Mouse (Mus musculus) CH12.LX (cell line): Measurements from ENCODE around the gene Rnf8. TPM values are rescaled to one million over a fixed set of nuclear protein-coding genes. Genes with fewer than 3 reads are reported as not detected.

ENCODE experiments used
- DNase-seq: peaks from one replicate; pipeline ENCODE4 v3.0.0-alpha.2; 2013; ENCODE audit errors: extremely low read depth
- H3K27ac ChIP-seq: 2 replicates; pipeline ENCODE4 v1.5.1; 2012; ENCODE audit warnings: low read depth, mild to moderate bottlenecking, control low read depth, moderate library complexity; ENCODE audit not compliant: insufficient read depth
- H3K27me3 ChIP-seq: replicated peaks from 2 replicates; pipeline ENCODE3; 2012; ENCODE audit warnings: inconsistent platforms
- H3K36me3 ChIP-seq, 2 experiments: replicated peaks in 1 of 2; 2 replicates each; pipeline versions ENCODE3 to v1.6.1; 2012; ENCODE audit warnings: inconsistent platforms in 1 of 2, low read length in 1 of 2, mild to moderate bottlenecking in 1 of 2, mixed read lengths in 1 of 2, moderate library complexity in 1 of 2; ENCODE audit not compliant: control insufficient read depth in 1 of 2, insufficient read depth in 1 of 2
- H3K4me1 ChIP-seq, 2 experiments: 2 replicates each; pipeline ENCODE4 v1.6.1; 2012; ENCODE audit warnings: inconsistent platforms in 1 of 2, moderate library complexity in 1 of 2; ENCODE audit not compliant: insufficient read depth in 2 of 2, control insufficient read depth in 1 of 2
- H3K4me2 ChIP-seq: 2 replicates; pipeline ENCODE4 v1.6.1; 2012; ENCODE audit warnings: low read depth, mild to moderate bottlenecking, control low read depth; ENCODE audit not compliant: poor library complexity, insufficient read depth, severe bottlenecking
- H3K4me3 ChIP-seq, 3 experiments: fragments of 150-350 bp in 1 of 3; sonication (generic) in 1 of 3; replicated peaks in 1 of 3; 2 replicates each; pipeline versions ENCODE3 to v1.5.1; 2011 to 2012; ENCODE audit warnings: low read depth in 2 of 3, low read length in 2 of 3, mild to moderate bottlenecking in 2 of 3, moderate library complexity in 2 of 3, control low read depth in 1 of 3, improper control_type of control experiment in 1 of 3, inconsistent platforms in 1 of 3, mixed read lengths in 1 of 3; ENCODE audit not compliant: poor library complexity in 1 of 3
- H3K79me2 ChIP-seq: replicated peaks from 2 replicates; pipeline ENCODE4 v1.6.1; 2012; ENCODE audit warnings: mild to moderate bottlenecking, moderate library complexity; ENCODE audit not compliant: control insufficient read depth, poor library complexity, insufficient read depth, severe bottlenecking; ENCODE audit errors: extremely low read depth
- H3K9ac ChIP-seq: 2 replicates; pipeline ENCODE4 v1.6.1; 2012; ENCODE audit warnings: low read depth, mild to moderate bottlenecking, control low read depth, moderate library complexity; ENCODE audit not compliant: insufficient read depth
- H3K9me3 ChIP-seq: replicated peaks from 2 replicates; pipeline ENCODE3; 2012; ENCODE audit warnings: low read length, inconsistent platforms, mixed read lengths
- BHLHE40 ChIP-seq: IDR thresholded peaks from 2 replicates; pipeline ENCODE4 v1.6.1; 2011; ENCODE audit warnings: mild to moderate bottlenecking, low read depth, low read length, improper control_type of control experiment
- CHD2 ChIP-seq: IDR thresholded peaks from 2 replicates; pipeline ENCODE4 v1.6.1; 2011; ENCODE audit warnings: low read length, improper control_type of control experiment
- CTCF ChIP-seq, 2 experiments: IDR thresholded peaks in 1 of 2; conservative IDR thresholded peaks in 1 of 2; 2 replicates each; pipeline ENCODE4 v1.5.1; 2011 to 2012; ENCODE audit warnings: low read depth in 2 of 2, low read length in 2 of 2, improper control_type of control experiment in 1 of 2, inconsistent platforms in 1 of 2, mild to moderate bottlenecking in 1 of 2, moderate library complexity in 1 of 2
- E2F4 ChIP-seq: IDR thresholded peaks from 2 replicates; pipeline ENCODE4 v1.6.1; 2011; ENCODE audit warnings: low read depth, low read length, improper control_type of control experiment; ENCODE audit not compliant: insufficient replicate concordance
- ELF1 ChIP-seq: IDR thresholded peaks from 2 replicates; pipeline ENCODE4 v1.6.1; 2014; ENCODE audit warnings: low read depth, mild to moderate bottlenecking, inconsistent platforms, low read length, improper control_type of control experiment
- EP300 ChIP-seq: IDR thresholded peaks from 2 replicates; pipeline ENCODE4 v1.6.1; 2011; ENCODE audit warnings: low read length, improper control_type of control experiment
- IRF4 ChIP-seq: IDR thresholded peaks from 2 replicates; pipeline ENCODE4 v1.6.1; 2014; ENCODE audit warnings: low read depth, mild to moderate bottlenecking, inconsistent platforms, low read length, improper control_type of control experiment
- JUN ChIP-seq: IDR thresholded peaks from 2 replicates; pipeline ENCODE4 v1.6.1; 2011; ENCODE audit warnings: low read depth, mild to moderate bottlenecking, low read length, improper control_type of control experiment, moderate library complexity; ENCODE audit not compliant: insufficient read depth
- MEF2A ChIP-seq: IDR thresholded peaks from 2 replicates; pipeline ENCODE4 v1.6.1; 2014; ENCODE audit warnings: low read depth, mild to moderate bottlenecking, inconsistent platforms, low read length, improper control_type of control experiment, borderline replicate concordance
- MXI1 ChIP-seq: IDR thresholded peaks from 2 replicates; pipeline ENCODE4 v1.6.1; 2011; ENCODE audit warnings: mild to moderate bottlenecking, low read depth, low read length, improper control_type of control experiment
- MYC ChIP-seq: IDR thresholded peaks from 2 replicates; pipeline ENCODE4 v1.6.1; 2011; ENCODE audit warnings: low read depth, mild to moderate bottlenecking, improper control_type of control experiment, low read length
- NRF1 ChIP-seq: IDR thresholded peaks from 2 replicates; pipeline ENCODE4 v1.6.1; 2014; ENCODE audit warnings: low read depth, mild to moderate bottlenecking, inconsistent platforms, low read length, improper control_type of control experiment, moderate library complexity
- POLR2A ChIP-seq: IDR thresholded peaks from 2 replicates; pipeline ENCODE4 v1.6.1; 2011; ENCODE audit warnings: low read depth, mild to moderate bottlenecking, improper control_type of control experiment, low read length
- RAD21 ChIP-seq: IDR thresholded peaks from 2 replicates; pipeline ENCODE4 v1.6.1; 2011; ENCODE audit warnings: low read depth, mild to moderate bottlenecking, low read length, improper control_type of control experiment, moderate library complexity
- SIN3A ChIP-seq: IDR thresholded peaks from 2 replicates; pipeline ENCODE4 v1.6.1; 2012; ENCODE audit warnings: low read length, improper control_type of control experiment, inconsistent platforms
- SMC3 ChIP-seq: IDR thresholded peaks from 2 replicates; pipeline ENCODE4 v1.6.1; 2011; ENCODE audit warnings: low read depth, low read length, improper control_type of control experiment
- TBP ChIP-seq: conservative IDR thresholded peaks from 2 replicates; pipeline ENCODE4 v1.6.1; 2011; ENCODE audit warnings: low read depth, low read length, improper control_type of control experiment
- UBTF ChIP-seq: IDR thresholded peaks from 2 replicates; pipeline ENCODE4 v1.6.1; 2012; ENCODE audit warnings: low read depth, mild to moderate bottlenecking, inconsistent platforms, low read length, improper control_type of control experiment, moderate library complexity
- USF1 ChIP-seq: IDR thresholded peaks from 2 replicates; pipeline ENCODE4 v1.6.1; 2014; ENCODE audit warnings: low read depth, mild to moderate bottlenecking, inconsistent platforms, low read length, improper control_type of control experiment
- ZC3H11A ChIP-seq: IDR thresholded peaks from 2 replicates; pipeline ENCODE4 v1.6.1; 2012; ENCODE audit warnings: low read depth, mild to moderate bottlenecking, inconsistent platforms, low read length, improper control_type of control experiment
- ZKSCAN1 ChIP-seq: IDR thresholded peaks from 2 replicates; pipeline ENCODE4 v1.6.1; 2012; ENCODE audit warnings: low read depth, inconsistent platforms, low read length, improper control_type of control experiment, borderline replicate concordance
- ZMIZ1 ChIP-seq: IDR thresholded peaks from 2 replicates; pipeline ENCODE4 v1.6.1; 2012; ENCODE audit warnings: low read depth, mild to moderate bottlenecking, inconsistent platforms, low read length, improper control_type of control experiment
- dilution Hi-C: fragments of 300-500 bp; cut with MboI; formaldehyde crosslinking; loops from 2 replicates; pipeline ENCODE4 v1.14.3; 2020; ENCODE audit warnings: low sequenced_read_pairs; ENCODE audit not compliant: extremely low pct_unique_long_range_greater_than_20kb, extremely low pct_ligation_motif_present
- in situ Hi-C: fragments of 300-500 bp; cut with MboI; formaldehyde crosslinking; loops from 3 replicates; pipeline ENCODE4 v1.14.3; 2019; ENCODE audit warnings: low sequenced_read_pairs, low pct_ligation_motif_present, low pct_unique_long_range_greater_than_20kb, mixed read lengths
- polyA plus RNA-seq: library from polyadenylated mRNA; unstranded; fragments of >175 nt; gene quantifications from 2 replicates; pipeline ENCODE4 v1.2.1, GENCODE M21; 2012; ENCODE audit warnings: low read depth; ENCODE audit not compliant: insufficient read length
- total RNA-seq, 2 experiments: library from RNA; depleted of rRNA; stranded (reverse); fragments of 300-350 nt in 1 of 2; fragments of >200 nt in 1 of 2; gene quantifications; 2 replicates each; pipeline ENCODE4 v1.2.3; 2012 to 2014

The Rnf8 gene
- total and polyA plus RNA-seq, 3 experiments = 29.9 to 38.8 (median 35.4) TPM

GRCm38 (mm10) chr17:29660076-29660761, 45.6 kb downstream of the Rnf8 start, which contains the start of gene Cmtr1 (continued):
- peak; percentile 72 for TF ChIP-seq IRF4
- TF ChIP-seq ZKSCAN1 = no peak
- TF ChIP-seq MEF2A = peak; percentile 61
- TF ChIP-seq, all 38 proteins: peak for 17

GRCm38 (mm10) chr17:29660762-29661391, 46.3 kb downstream of the Rnf8 start:
- Histone ChIP-seq H3K27ac (peak overlapping the region; percentile 70), H3K27me3 (no peaks in the 10 kb centered on the region), H3K36me3 (peaks cover 18 to 35% of the 10 kb centered on the region in 2 experiments)
- peak; percentile 39 for DNase-seq
- TF ChIP-seq NRF1 = no peak
- TF ChIP-seq RAD21 = no peak
- TF ChIP-seq MYC = 0 out of 2 replicates have a peak, but pooled peaks have one; percentile 20
- TF ChIP-seq SMC3 = no peak
- TF ChIP-seq CHD2 = no peak
- no peak for TF ChIP-seq MEF2A
- TF ChIP-seq USF1 = no peak
- no peak for TF ChIP-seq BHLHE40
- peak; percentile 47 for TF ChIP-seq MXI1
- TF ChIP-seq E2F4 = no peak
- TF ChIP-seq, all 38 proteins: peak for 2
- in situ Hi-C loops (no loop called here), dilution Hi-C loops (no loop called here)
- Histone ChIP-seq H3K9me3 (no peaks in the 10 kb centered on the region), H3K79me2 (peaks cover 13% of the 10 kb centered on the region), H3K4me2 (peak overlapping the region; percentile 41), H3K4me3 (peak overlapping the region; percentile 67 to 70 (median 69)), H3K9ac (peak overlapping the region; percentile 83), H3K4me1 (peaks cover 0 to 21% of the 10 kb centered on the region in 2 experiments; a peak in 2 of 4 replicates)

- DNase-seq = no peak
- Histone ChIP-seq H3K4me1 (peaks cover 0 to 21% of the 10 kb centered on the region in 2 experiments; a peak in 2 of 4 replicates), H3K4me3 (no peak overlapping the region), H3K4me2 (0 out of 2 replicates have a peak overlapping the region, but pooled peaks have one; percentile 41), H3K27me3 (no peaks in the 10 kb centered on the region), H3K79me2 (peaks cover 16% of the 10 kb centered on the region), H3K36me3 (peaks cover 26 to 47% of the 10 kb centered on the region in 2 experiments), H3K9me3 (no peaks in the 10 kb centered on the region), H3K9ac (no peak overlapping the region), H3K27ac (no peak overlapping the region)
- dilution Hi-C loops = no loop called here
- in situ Hi-C loops = no loop called here
- no peak for TF ChIP-seq ELF1
- no peak for TF ChIP-seq EP300
- TF ChIP-seq RAD21 = no peak
- TF ChIP-seq SIN3A = no peak
- no peak for TF ChIP-seq ZC3H11A
- no peak for TF ChIP-seq ZMIZ1
- no peak for TF ChIP-seq UBTF
- TF ChIP-seq TBP = no peak
- no peak for TF ChIP-seq JUN
- TF ChIP-seq BHLHE40 = no peak
- TF ChIP-seq USF1 = no peak
- no peak for TF ChIP-seq CTCF (conservative IDR thresholded peaks at IDR 0.05 in 1 of 2, IDR thresholded peaks at IDR 0.05 in 1 of 2; ENCODE audit: low read depth in 2 of 2, low read length in 2 of 2)
- no peak for TF ChIP-seq POLR2A
Observed at GRCm38 (mm10) chr17:29662145-29662544, 47.6 kb downstream of the Rnf8 start.
